Mouse (Mus musculus) adipocyte (in vitro differentiated cells): ENCODE data around the gene Defb33.

ENCODE experiments used
- DNase-seq: peaks from one replicate; pipeline ENCODE4 v3.0.0-alpha.2; 2016; ENCODE audit warnings: low spot score

The Defb33 gene

GRCm38 (mm10) chr8:20892369-20892768 is at the start of gene Defb33:
TSS of gene Defb33 (plus strand) at chr8:20892669.
- DNase-seq = no peak

- no peak for DNase-seq
These were observed 17.9 kb upstream of the Defb33 start for GRCm38 (mm10) chr8:20874608-20875007.

- no peak for DNase-seq
These were observed 10.1 kb downstream of the Defb33 start, which contains the start of gene Gm15056 for GRCm38 (mm10) chr8:20902527-20902926. TSS of gene Gm15056 (minus strand) at chr8:20902627.

GRCm38 (mm10) chr8:20907119-20907518 is 14.7 kb downstream of the Defb33 start:
- DNase-seq = no peak

GRCm38 (mm10) chr8:20908256-20908655 is 15.8 kb downstream of the Defb33 start:
- no peak for DNase-seq

- DNase-seq = no peak
These were observed 19.8 kb downstream of the Defb33 start for GRCm38 (mm10) chr8:20912288-20912687.

GRCm38 (mm10) chr8:20921971-20922370 is 29.5 kb downstream of the Defb33 start, which contains the start of gene Gm6040:
TSS of gene Gm6040 (minus strand) at chr8:20922071.
- no peak for DNase-seq

GRCm38 (mm10) chr8:20944610-20945009 is 52.1 kb downstream of the Defb33 start, which contains the start of gene AY761185:
TSS of gene AY761185 (minus strand) at chr8:20944710.
- no peak for DNase-seq
